16 mouse cellular contexts compared by ENCODE assay signal in the genomic region with DNA sequence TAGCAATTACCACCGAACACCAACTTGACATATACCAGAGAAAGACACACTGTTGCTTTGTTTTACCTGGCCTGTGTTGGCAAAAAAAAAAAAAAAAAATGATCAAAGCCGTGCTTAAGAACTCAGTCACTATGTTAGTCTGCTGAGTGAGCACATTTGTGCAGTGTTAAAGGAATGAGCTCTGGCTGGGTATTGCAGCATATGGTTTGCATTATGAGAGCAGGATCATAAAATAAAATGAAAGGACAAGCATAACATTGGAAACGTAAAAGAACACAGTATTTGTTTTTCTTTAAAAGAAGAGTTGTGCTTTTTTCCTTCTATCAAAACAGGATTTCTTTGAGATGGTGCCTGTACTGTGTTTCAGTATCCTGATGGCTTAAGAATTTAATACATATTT.
DNase-seq lines count a peak whose midpoint lies in the region; ATAC-seq lines count a peak whose summit lies in the region.
"Had no signal": no experiment of that assay in that cellular context is flagged by ENCODE, and none has a peak within 500 bp of the region (broad histone marks: within the 10 kb centered on the region; RNA-seq: fewer than 3 reads in every experiment).

No protein-coding gene starts in this region.

- no peaks in the 10 kb centered on the region for H3K27me3 ChIP-seq in kidney, embryonic 15.5 days
- no peaks in the 10 kb centered on the region for H3K27me3 ChIP-seq in embryonic facial prominence, embryonic 11.5 days (ENCODE audit: control insufficient read depth, insufficient read depth, low read length)
- H3K27me3 ChIP-seq in limb, embryonic 11.5 days (ENCODE audit: control insufficient read depth, insufficient read depth, low read length) = no peaks in the 10 kb centered on the region
- no peaks in the 10 kb centered on the region for H3K27me3 ChIP-seq in forebrain, embryonic 13.5 days

- H3K36me3 ChIP-seq in kidney, embryonic 15.5 days = no peaks in the 10 kb centered on the region
- H3K36me3 ChIP-seq in embryonic facial prominence, embryonic 11.5 days (replicated peaks; ENCODE audit: control insufficient read depth, insufficient read depth, low read depth, low read length) = no peaks in the 10 kb centered on the region
- H3K36me3 ChIP-seq in limb, embryonic 11.5 days (ENCODE audit: control insufficient read depth, insufficient read depth, low read length) = no peaks in the 10 kb centered on the region
- H3K36me3 ChIP-seq in forebrain, embryonic 13.5 days (ENCODE audit: poor library complexity, severe bottlenecking) = no peaks in the 10 kb centered on the region
- H3K36me3 ChIP-seq: hindbrain, embryonic 10.5 days; midbrain, embryonic 10.5 days had no signal

- H3K4me3 ChIP-seq in kidney, embryonic 15.5 days (replicated peaks) = no peak overlapping the region
- H3K4me3 ChIP-seq in embryonic facial prominence, embryonic 11.5 days (ENCODE audit: low read depth, low read length) = no peak overlapping the region
- H3K4me3 ChIP-seq in limb, embryonic 11.5 days (ENCODE audit: low read depth, low read length) = no peak overlapping the region
- no peak overlapping the region for H3K4me3 ChIP-seq in forebrain, embryonic 13.5 days
- H3K4me3 ChIP-seq: hindbrain, embryonic 10.5 days; midbrain, embryonic 10.5 days; myocyte had no signal

- H3K4me2 ChIP-seq in kidney, embryonic 15.5 days = no peak overlapping the region
- no peak overlapping the region for H3K4me2 ChIP-seq in embryonic facial prominence, embryonic 11.5 days (ENCODE audit: low read depth, low read length)
- H3K4me2 ChIP-seq in limb, embryonic 11.5 days (ENCODE audit: low read depth, severe bottlenecking) = no peak overlapping the region
- H3K4me2 ChIP-seq in forebrain, embryonic 13.5 days = no peak overlapping the region

- DNase-seq in kidney, postnatal 25 days = no peak
- peak; percentile 83 for DNase-seq in NIH3T3 (ENCODE audit: low read depth)
- DNase-seq in embryonic facial prominence, embryonic 11.5 days (ENCODE audit: low spot score) = peak; percentile 81
- peak; percentile 44 for DNase-seq in limb, embryonic 11.5 days (ENCODE audit: low spot score)
- no peak for DNase-seq in urinary bladder, adult 2 months (ENCODE audit: low spot score)
- no peak for DNase-seq in urinary bladder, postnatal 25 days (ENCODE audit: low spot score)
- DNase-seq: adrenal gland, postnatal 36 days; kidney, adult 2 months; liver, postnatal 0 days; thymus, adult 18-20 months had no signal

- H3K9ac ChIP-seq in kidney, embryonic 15.5 days = no peak overlapping the region
- no peak overlapping the region for H3K9ac ChIP-seq in embryonic facial prominence, embryonic 11.5 days (replicated peaks; ENCODE audit: low read length)
- H3K9ac ChIP-seq in limb, embryonic 11.5 days (ENCODE audit: low read length) = no peak overlapping the region
- no peak overlapping the region for H3K9ac ChIP-seq in forebrain, embryonic 13.5 days
- H3K9ac ChIP-seq: liver, postnatal 0 days had no signal

- no peaks in the 10 kb centered on the region for H3K4me1 ChIP-seq in kidney, embryonic 15.5 days
- no peaks in the 10 kb centered on the region for H3K4me1 ChIP-seq in embryonic facial prominence, embryonic 11.5 days (ENCODE audit: control insufficient read depth, insufficient read depth, low read length)
- no peaks in the 10 kb centered on the region for H3K4me1 ChIP-seq in limb, embryonic 11.5 days (ENCODE audit: control insufficient read depth, insufficient read depth, low read length)
- H3K4me1 ChIP-seq in forebrain, embryonic 13.5 days = no peaks in the 10 kb centered on the region

- no peak overlapping the region for H3K27ac ChIP-seq in kidney, embryonic 15.5 days
- no peak overlapping the region for H3K27ac ChIP-seq in embryonic facial prominence, embryonic 11.5 days (replicated peaks; ENCODE audit: low read depth, low read length)
- H3K27ac ChIP-seq in limb, embryonic 11.5 days (replicated peaks; ENCODE audit: low read depth, low read length) = peak overlapping the region; percentile 86
- H3K27ac ChIP-seq in forebrain, embryonic 13.5 days = no peak overlapping the region
- H3K27ac ChIP-seq: hindbrain, embryonic 10.5 days; midbrain, embryonic 10.5 days had no signal

- no peaks in the 10 kb centered on the region for H3K9me3 ChIP-seq in kidney, embryonic 15.5 days (replicated peaks)
- H3K9me3 ChIP-seq in embryonic facial prominence, embryonic 11.5 days (replicated peaks; ENCODE audit: control insufficient read depth, low read length) = no peaks in the 10 kb centered on the region
- no peaks in the 10 kb centered on the region for H3K9me3 ChIP-seq in limb, embryonic 11.5 days (ENCODE audit: control insufficient read depth, low read length)
- no peaks in the 10 kb centered on the region for H3K9me3 ChIP-seq in forebrain, embryonic 13.5 days (replicated peaks)
- H3K9me3 ChIP-seq: hindbrain, embryonic 10.5 days; midbrain, embryonic 10.5 days had no signal

- 40% methylated on average over 3 of the region's 3 CpGs for WGBS in kidney, embryonic 15.5 days
- 23% methylated on average over 3 of the region's 3 CpGs for WGBS in embryonic facial prominence, embryonic 11.5 days
- WGBS in limb, embryonic 11.5 days = 7% methylated on average over 3 of the region's 3 CpGs
- 76% methylated on average over 3 of the region's 3 CpGs for WGBS in forebrain, embryonic 13.5 days

- ATAC-seq in kidney, embryonic 15.5 days (replicated peaks; ENCODE audit: low FRiP score) = peak; percentile 79
- peak; percentile 90 for ATAC-seq in embryonic facial prominence, embryonic 11.5 days (replicated peaks; ENCODE audit: insufficient number of reproducible peaks, low FRiP score, low TSS enrichment, low read depth)
- peak; percentile 90 for ATAC-seq in limb, embryonic 11.5 days (ENCODE audit: insufficient number of reproducible peaks, low FRiP score, low TSS enrichment, low read depth)
- no peak for ATAC-seq in forebrain, embryonic 13.5 days
- ATAC-seq: forebrain, embryonic 16.5 days; liver, postnatal 0 days had no signal

Comparison
In these comparisons a context has a peak if more than half of its experiments do, and no peak if none do; other contexts are left out.
1. DNase-seq: peak in NIH3T3 (single experiment), embryonic facial prominence, embryonic 11.5 days (single experiment) and limb, embryonic 11.5 days (single experiment); none in kidney, postnatal 25 days (0 of 2), urinary bladder, adult 2 months (single experiment) and urinary bladder, postnatal 25 days (single experiment).